Mouse (Mus musculus): ENCODE measurements at regions not wholly inside any gene's neighbourhood (a gene's known extent, or its start where the extent isn't known, plus 50 kb on each side); places are given as distances from the start of the nearest gene placed in this dataset.

- Histone ChIP-seq H3K4me1 (replicated peaks; ENCODE audit: control insufficient read depth, insufficient read depth, low read length) (no peaks in the 10 kb centered on the region), H3K27me3 (replicated peaks; ENCODE audit: control insufficient read depth, insufficient read depth, low read length) (0 out of 2 replicates have a peak, but pooled peaks cover 3% of the 10 kb centered on the region), H3K4me3 (ENCODE audit: low read depth, low read length) (no peak overlapping the region), H3K9me3 (ENCODE audit: control insufficient read depth, low read length) (no peaks in the 10 kb centered on the region), H3K36me3 (ENCODE audit: control insufficient read depth, insufficient read depth, low read length) (no peaks in the 10 kb centered on the region), H3K27ac (ENCODE audit: low read depth) (no peak overlapping the region), H3K9ac (ENCODE audit: low read length) (no peak overlapping the region), H3K4me2 (ENCODE audit: low read length) (no peak overlapping the region)
- 57% methylated on average over 4 of the region's 4 CpGs for WGBS
- DNase-seq (ENCODE audit: low spot score) (peak; percentile 87), ATAC-seq (replicated peaks; ENCODE audit: low FRiP score, low TSS enrichment, low read depth) (peak; percentile 65; the same call in 1 of the 2 replicates)
Observed at GRCm38 (mm10) chr2:159053936-159054335, 259.3 kb downstream of the Dhx35 start.

DNA sequence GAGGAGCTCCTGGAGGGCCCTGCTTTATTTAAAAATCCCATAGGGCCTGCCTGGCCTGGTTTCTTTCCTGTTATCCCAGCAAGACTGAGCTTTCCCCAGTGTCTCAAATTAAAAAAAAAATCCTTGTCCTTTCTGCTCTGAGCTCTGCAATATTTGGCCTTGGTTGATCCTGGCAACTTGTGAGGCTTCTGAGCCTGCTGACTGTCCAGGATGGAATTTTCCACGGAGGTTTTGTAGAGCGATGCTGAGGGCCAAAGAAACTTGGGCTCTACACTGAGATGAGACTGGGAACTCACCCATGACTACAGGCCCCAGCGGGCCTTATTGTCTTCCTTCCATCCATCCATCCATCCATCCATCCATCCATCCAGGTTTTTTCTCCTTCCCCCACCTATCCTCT lies 259.8 kb downstream of the Dhx35 start:
- 91% methylated on average over 3 of the region's 3 CpGs for WGBS
- Histone ChIP-seq H3K27me3 (replicated peaks; ENCODE audit: control insufficient read depth, insufficient read depth, low read length) (0 out of 2 replicates have a peak, but pooled peaks cover 3% of the 10 kb centered on the region), H3K36me3 (ENCODE audit: control insufficient read depth, insufficient read depth, low read length) (no peaks in the 10 kb centered on the region), H3K4me1 (replicated peaks; ENCODE audit: control insufficient read depth, insufficient read depth, low read length) (no peaks in the 10 kb centered on the region), H3K9ac (ENCODE audit: low read length) (no peak overlapping the region), H3K4me2 (ENCODE audit: low read length) (no peak overlapping the region), H3K27ac (ENCODE audit: low read depth) (no peak overlapping the region), H3K4me3 (ENCODE audit: low read depth, low read length) (no peak overlapping the region), H3K9me3 (ENCODE audit: control insufficient read depth, low read length) (no peaks in the 10 kb centered on the region)
- DNase-seq (ENCODE audit: low spot score), result no peak
- ATAC-seq (replicated peaks; ENCODE audit: low FRiP score, low TSS enrichment, low read depth), result no peak

GRCm38 (mm10) chr2:159055780-159056179 lies 261.2 kb downstream of the Dhx35 start:
- no peak for ATAC-seq (replicated peaks; ENCODE audit: low FRiP score, low TSS enrichment, low read depth)
- Histone ChIP-seq H3K4me3 (ENCODE audit: low read depth, low read length) (no peak overlapping the region), H3K36me3 (ENCODE audit: control insufficient read depth, insufficient read depth, low read length) (no peaks in the 10 kb centered on the region), H3K4me2 (ENCODE audit: low read length) (no peak overlapping the region), H3K4me1 (replicated peaks; ENCODE audit: control insufficient read depth, insufficient read depth, low read length) (no peaks in the 10 kb centered on the region), H3K9ac (ENCODE audit: low read length) (no peak overlapping the region), H3K27me3 (replicated peaks; ENCODE audit: control insufficient read depth, insufficient read depth, low read length) (no peaks in the 10 kb centered on the region), H3K9me3 (ENCODE audit: control insufficient read depth, low read length) (no peaks in the 10 kb centered on the region), H3K27ac (ENCODE audit: low read depth) (no peak overlapping the region)
- WGBS, result 54% methylated on average over 6 of the region's 6 CpGs
- no peak for DNase-seq (ENCODE audit: low spot score)

- ATAC-seq (replicated peaks; ENCODE audit: low FRiP score, low TSS enrichment, low read depth) (no peak), DNase-seq (ENCODE audit: low spot score) (no peak)
- Histone ChIP-seq H3K9ac (ENCODE audit: low read length) (no peak overlapping the region), H3K9me3 (ENCODE audit: control insufficient read depth, low read length) (no peaks in the 10 kb centered on the region), H3K27me3 (replicated peaks; ENCODE audit: control insufficient read depth, insufficient read depth, low read length) (no peaks in the 10 kb centered on the region), H3K27ac (ENCODE audit: low read depth) (no peak overlapping the region), H3K4me1 (replicated peaks; ENCODE audit: control insufficient read depth, insufficient read depth, low read length) (no peaks in the 10 kb centered on the region), H3K4me2 (ENCODE audit: low read length) (no peak overlapping the region), H3K4me3 (ENCODE audit: low read depth, low read length) (no peak overlapping the region), H3K36me3 (ENCODE audit: control insufficient read depth, insufficient read depth, low read length) (no peaks in the 10 kb centered on the region)
- WGBS, result 69% methylated on average over 3 of the region's 3 CpGs
Observed at GRCm38 (mm10) chr2:159056960-159057359, 262.4 kb downstream of the Dhx35 start.

- Histone ChIP-seq H3K27me3 (replicated peaks; ENCODE audit: control insufficient read depth, insufficient read depth, low read length) (no peaks in the 10 kb centered on the region), H3K4me2 (ENCODE audit: low read length) (no peak overlapping the region), H3K4me1 (replicated peaks; ENCODE audit: control insufficient read depth, insufficient read depth, low read length) (no peaks in the 10 kb centered on the region), H3K9me3 (ENCODE audit: control insufficient read depth, low read length) (no peaks in the 10 kb centered on the region), H3K9ac (ENCODE audit: low read length) (no peak overlapping the region), H3K4me3 (ENCODE audit: low read depth, low read length) (no peak overlapping the region), H3K36me3 (ENCODE audit: control insufficient read depth, insufficient read depth, low read length) (no peaks in the 10 kb centered on the region), H3K27ac (ENCODE audit: low read depth) (no peak overlapping the region)
- DNase-seq (ENCODE audit: low spot score) (no peak), ATAC-seq (replicated peaks; ENCODE audit: low FRiP score, low TSS enrichment, low read depth) (no peak)
- 55% methylated on average over 5 of the region's 5 CpGs for WGBS
Observed at GRCm38 (mm10) chr2:159057506-159057905, 262.9 kb downstream of the Dhx35 start.

GRCm38 (mm10) chr2:159062266-159062665 lies 267.7 kb downstream of the Dhx35 start:
- no peak overlapping the region for H3K27ac ChIP-seq (ENCODE audit: low read depth)
- WGBS, result 79% methylated on average over 2 of the region's 2 CpGs
- no peak overlapping the region for H3K4me3 ChIP-seq (ENCODE audit: low read depth, low read length)
- no peak overlapping the region for H3K9ac ChIP-seq (ENCODE audit: low read length)
- H3K4me2 ChIP-seq (ENCODE audit: low read length), result no peak overlapping the region
- H3K27me3 ChIP-seq (replicated peaks; ENCODE audit: control insufficient read depth, insufficient read depth, low read length), result no peaks in the 10 kb centered on the region
- H3K9me3 ChIP-seq (ENCODE audit: control insufficient read depth, low read length), result no peaks in the 10 kb centered on the region
- H3K36me3 ChIP-seq (ENCODE audit: control insufficient read depth, insufficient read depth, low read length), result no peaks in the 10 kb centered on the region
- no peak for DNase-seq (ENCODE audit: low spot score)
- no peak for ATAC-seq (replicated peaks; ENCODE audit: low FRiP score, low TSS enrichment, low read depth)
- H3K4me1 ChIP-seq (replicated peaks; ENCODE audit: control insufficient read depth, insufficient read depth, low read length), result no peaks in the 10 kb centered on the region

- DNase-seq (ENCODE audit: low spot score), result no peak
- H3K36me3 ChIP-seq (ENCODE audit: control insufficient read depth, insufficient read depth, low read length), result no peaks in the 10 kb centered on the region
- no peak overlapping the region for H3K4me2 ChIP-seq (ENCODE audit: low read length)
- 76% methylated on average over 2 of the region's 2 CpGs for WGBS
- H3K27me3 ChIP-seq (replicated peaks; ENCODE audit: control insufficient read depth, insufficient read depth, low read length), result no peaks in the 10 kb centered on the region
- H3K27ac ChIP-seq (ENCODE audit: low read depth), result no peak overlapping the region
- ATAC-seq (replicated peaks; ENCODE audit: low FRiP score, low TSS enrichment, low read depth), result no peak
- H3K9me3 ChIP-seq (ENCODE audit: control insufficient read depth, low read length), result no peaks in the 10 kb centered on the region
- no peak overlapping the region for H3K4me3 ChIP-seq (ENCODE audit: low read depth, low read length)
- no peaks in the 10 kb centered on the region for H3K4me1 ChIP-seq (replicated peaks; ENCODE audit: control insufficient read depth, insufficient read depth, low read length)
- H3K9ac ChIP-seq (ENCODE audit: low read length), result no peak overlapping the region
Observed at GRCm38 (mm10) chr2:159062666-159063065, 268.1 kb downstream of the Dhx35 start.

DNA sequence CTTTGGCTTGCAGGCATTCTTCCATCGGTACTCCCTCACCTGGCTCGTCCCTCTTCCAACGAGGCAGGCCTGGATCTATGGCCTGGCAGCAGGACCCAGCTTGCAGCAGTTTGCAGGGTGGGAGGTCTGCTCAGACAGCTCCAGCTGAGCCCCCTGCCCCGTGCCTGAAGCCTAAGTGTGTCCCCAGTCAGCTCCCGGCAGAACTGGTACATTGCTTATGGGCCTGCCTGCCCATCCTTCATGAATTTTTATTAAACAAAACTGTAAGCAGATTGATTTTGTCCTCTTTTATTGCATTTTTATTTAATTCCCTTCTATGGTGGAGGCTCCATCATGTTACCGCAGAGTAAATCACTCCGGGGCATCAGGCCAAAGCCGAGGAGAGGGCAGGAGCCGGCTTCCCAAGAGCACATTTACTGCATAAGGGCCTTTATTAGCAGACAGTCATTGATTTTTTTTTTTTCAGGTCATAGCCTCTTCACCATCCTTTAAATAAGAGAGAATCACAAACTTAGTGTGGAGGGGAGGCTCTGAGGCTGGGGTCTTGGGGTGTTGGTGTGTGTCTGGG lies 269.9 kb downstream of the Dhx35 start:
- WGBS, result 65% methylated on average over 9 of the region's 9 CpGs

DNA sequence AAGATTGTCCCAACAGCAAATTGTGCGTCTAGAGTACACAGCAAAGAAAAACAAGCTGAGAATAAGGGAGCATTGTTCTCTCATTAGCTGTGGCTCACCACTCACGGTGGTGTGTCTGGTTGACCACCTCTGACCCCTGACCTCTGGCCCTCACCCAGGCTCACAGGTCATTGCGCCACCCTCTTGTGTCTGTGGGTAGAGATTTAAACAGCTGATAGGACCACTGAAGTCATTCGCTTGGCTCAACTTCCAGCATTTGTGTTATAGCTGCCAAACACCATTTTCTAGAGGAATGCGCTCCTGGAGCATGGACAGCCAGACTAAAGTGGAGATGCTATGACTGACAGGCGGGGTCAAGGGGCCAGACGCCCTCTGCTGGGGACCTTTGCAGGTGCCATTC lies 272.9 kb downstream of the Dhx35 start:
- Histone ChIP-seq H3K36me3 (ENCODE audit: control insufficient read depth, insufficient read depth, low read length) (no peaks in the 10 kb centered on the region), H3K9me3 (ENCODE audit: control insufficient read depth, low read length) (no peaks in the 10 kb centered on the region), H3K4me1 (replicated peaks; ENCODE audit: control insufficient read depth, insufficient read depth, low read length) (no peaks in the 10 kb centered on the region), H3K9ac (ENCODE audit: low read length) (no peak overlapping the region), H3K4me2 (ENCODE audit: low read length) (no peak overlapping the region), H3K4me3 (ENCODE audit: low read depth, low read length) (no peak overlapping the region), H3K27ac (ENCODE audit: low read depth) (no peak overlapping the region), H3K27me3 (replicated peaks; ENCODE audit: control insufficient read depth, insufficient read depth, low read length) (no peaks in the 10 kb centered on the region)
- ATAC-seq (replicated peaks; ENCODE audit: low FRiP score, low TSS enrichment, low read depth) (no peak), DNase-seq (ENCODE audit: low spot score) (no peak)
- WGBS, result 64% methylated on average over 7 of the region's 7 CpGs

More for the DNA sequence above, 269.9 kb downstream of the Dhx35 start:
- H3K9me3 ChIP-seq (ENCODE audit: control insufficient read depth, low read length), result no peaks in the 10 kb centered on the region
- H3K27ac ChIP-seq (ENCODE audit: low read depth), result no peak overlapping the region
- ATAC-seq (replicated peaks; ENCODE audit: low FRiP score, low TSS enrichment, low read depth), result no peak
- H3K36me3 ChIP-seq (ENCODE audit: control insufficient read depth, insufficient read depth, low read length), result no peaks in the 10 kb centered on the region
- H3K9ac ChIP-seq (ENCODE audit: low read length), result no peak overlapping the region
- H3K4me1 ChIP-seq (replicated peaks; ENCODE audit: control insufficient read depth, insufficient read depth, low read length), result no peaks in the 10 kb centered on the region
- no peak for DNase-seq (ENCODE audit: low spot score)
- H3K4me2 ChIP-seq (ENCODE audit: low read length), result no peak overlapping the region
- no peak overlapping the region for H3K4me3 ChIP-seq (ENCODE audit: low read depth, low read length)
- no peaks in the 10 kb centered on the region for H3K27me3 ChIP-seq (replicated peaks; ENCODE audit: control insufficient read depth, insufficient read depth, low read length)
